Mouse (Mus musculus) T-helper 2 cell (primary cell): Measurements from ENCODE around the gene Sema6b.

Experiments used
- in situ Hi-C: fragments of 300-600 bp; cut with MboI, MseI; formaldehyde crosslinking; loops from one replicate; pipeline ENCODE4 v1.15.1; 2025; ENCODE audit warnings: high pct_unique_total_duplicates

Sema6b gene

DNA sequence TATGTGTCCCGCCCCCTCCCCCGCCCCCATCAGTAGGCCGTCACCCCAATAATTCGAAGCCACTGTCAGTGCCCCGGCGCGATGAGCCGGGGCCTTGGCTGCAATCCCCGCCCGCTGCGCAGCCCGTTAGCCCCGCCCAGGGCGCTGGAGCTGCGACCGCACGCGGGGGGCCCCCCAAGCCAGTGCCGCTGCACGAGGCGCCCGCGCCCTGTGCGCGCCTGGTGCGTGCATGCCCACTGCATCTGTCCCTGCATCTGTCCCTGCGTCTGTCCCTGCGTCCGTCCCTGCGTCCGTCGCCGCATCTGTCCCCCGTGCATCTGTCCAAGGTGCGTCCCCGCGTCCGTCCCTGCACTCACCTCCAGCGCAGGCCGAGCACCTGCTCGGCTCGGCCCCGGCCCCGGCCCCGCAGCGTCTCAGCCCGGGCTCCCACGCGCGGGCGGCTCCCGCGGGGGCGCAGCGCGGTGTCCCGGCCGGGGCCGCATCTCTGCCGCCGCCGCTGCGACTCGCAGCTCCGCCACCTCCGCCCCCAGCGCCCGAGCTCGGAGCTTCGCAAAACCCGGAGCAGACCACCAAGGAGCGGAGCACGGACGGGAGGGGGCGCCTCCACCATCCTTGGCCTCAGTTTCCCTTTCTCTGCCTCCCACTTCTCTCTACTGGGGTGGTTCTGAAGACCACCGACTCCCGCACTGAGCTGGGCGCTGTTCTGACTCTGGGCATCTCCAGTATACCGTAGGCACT, at the start of gene Sema6b:
Gene Sema6b (minus strand): TSS at position 486 of the 738 bp plus-strand sequence.
- in situ Hi-C loops, result no loop called here

DNA sequence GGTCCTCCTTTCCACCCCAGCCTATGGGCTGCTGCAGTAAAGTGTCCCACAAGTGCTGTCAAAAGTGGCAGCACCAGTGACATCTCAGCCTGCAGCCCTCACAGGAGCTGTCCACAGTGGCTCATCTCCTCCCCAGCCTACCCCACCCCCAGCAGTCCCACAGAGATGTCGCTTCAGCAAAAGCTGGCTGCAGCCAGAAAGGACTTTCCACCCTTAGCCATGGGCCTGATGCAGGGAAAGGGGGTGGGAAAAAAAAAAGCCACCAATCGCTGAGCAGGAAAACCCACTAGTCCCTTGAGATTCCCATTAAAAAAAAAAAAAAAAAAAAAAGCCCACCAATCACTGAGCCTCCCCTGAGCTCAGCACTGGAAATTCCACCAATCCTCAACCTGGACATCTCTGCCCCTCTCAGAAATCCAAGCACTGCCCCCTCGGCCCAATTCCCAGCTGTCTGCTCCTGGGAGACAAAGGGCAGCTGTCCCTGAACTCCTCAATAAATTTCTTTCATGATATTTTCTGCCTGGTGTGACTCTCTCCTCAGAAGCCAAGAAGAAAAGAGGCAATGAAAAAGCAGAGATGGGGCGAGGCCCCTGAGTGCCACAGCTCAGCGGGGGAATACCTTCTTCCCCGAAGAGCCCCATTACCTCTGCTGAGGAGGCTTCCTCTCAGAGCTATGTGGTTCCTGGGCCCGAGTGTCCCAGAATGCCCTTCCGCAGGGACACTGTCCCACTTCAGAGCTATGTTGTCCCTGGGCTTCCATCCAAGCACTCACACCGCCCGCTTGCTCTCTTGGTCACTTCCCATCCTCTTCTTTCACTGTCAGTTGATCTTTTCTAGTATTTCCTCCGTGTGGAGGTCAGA, 45.4 kb upstream of the Sema6b start:
- in situ Hi-C loops, result no loop called here

DNA sequence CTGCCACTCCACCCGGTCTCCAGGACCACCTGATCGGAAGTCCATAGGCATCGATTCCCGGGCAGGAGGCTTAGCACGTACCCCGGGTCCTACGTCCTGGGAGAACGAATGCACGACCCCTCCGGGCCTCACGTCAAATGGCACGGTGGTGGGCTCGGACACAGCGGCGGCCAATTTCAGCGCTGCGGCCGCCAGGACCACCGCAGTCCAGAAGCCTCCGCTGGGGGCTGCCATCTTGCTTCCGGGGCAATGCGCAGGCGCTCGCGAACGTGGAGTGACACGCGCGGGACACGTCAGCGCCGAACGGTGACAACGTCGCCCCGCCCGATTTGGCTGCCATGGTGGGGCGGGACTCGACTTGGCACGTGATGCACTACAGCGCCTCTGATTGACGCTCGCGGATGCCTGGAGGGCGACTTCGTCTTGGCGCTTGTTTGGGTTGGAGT, 43.5 kb upstream of the Sema6b start, which contains the start of gene Mydgf:
Gene Mydgf (minus strand): TSS at position 263 of the 446 bp plus-strand sequence.
- in situ Hi-C loops, result no loop called here

DNA sequence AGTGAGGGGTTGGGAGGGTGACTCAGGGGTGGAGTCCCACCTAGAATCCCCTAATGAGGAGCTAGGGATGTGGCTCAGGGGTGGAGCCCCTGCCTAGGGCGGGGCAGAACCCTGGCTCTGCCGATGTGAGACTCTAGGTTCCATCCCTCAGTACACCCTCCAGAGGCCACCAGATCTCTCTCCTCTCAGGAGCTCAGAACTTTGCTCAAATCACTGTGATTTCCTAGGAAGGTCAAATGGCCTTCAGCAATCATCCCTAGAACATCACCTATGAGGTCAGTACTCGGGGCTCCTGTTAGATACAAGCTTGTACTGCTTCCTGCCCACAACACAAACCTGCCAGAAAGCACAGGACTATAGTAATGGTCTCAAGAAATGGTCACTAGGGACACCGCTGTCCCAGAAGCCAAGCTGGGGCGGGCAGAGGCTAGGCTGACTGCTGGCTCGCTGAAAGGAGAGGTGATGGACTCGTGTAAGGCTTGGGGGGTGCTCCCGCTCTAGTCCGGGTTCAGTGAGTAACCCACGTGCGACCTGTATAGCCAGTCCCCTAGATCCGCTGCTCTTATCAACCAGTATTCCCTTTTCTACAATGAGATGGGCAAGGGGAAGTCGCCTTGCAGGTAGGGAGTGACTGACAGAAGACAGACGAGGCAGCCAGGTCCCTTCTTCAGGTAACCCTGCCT, 43.0 kb upstream of the Sema6b start:
- in situ Hi-C loops, result no loop called here

DNA sequence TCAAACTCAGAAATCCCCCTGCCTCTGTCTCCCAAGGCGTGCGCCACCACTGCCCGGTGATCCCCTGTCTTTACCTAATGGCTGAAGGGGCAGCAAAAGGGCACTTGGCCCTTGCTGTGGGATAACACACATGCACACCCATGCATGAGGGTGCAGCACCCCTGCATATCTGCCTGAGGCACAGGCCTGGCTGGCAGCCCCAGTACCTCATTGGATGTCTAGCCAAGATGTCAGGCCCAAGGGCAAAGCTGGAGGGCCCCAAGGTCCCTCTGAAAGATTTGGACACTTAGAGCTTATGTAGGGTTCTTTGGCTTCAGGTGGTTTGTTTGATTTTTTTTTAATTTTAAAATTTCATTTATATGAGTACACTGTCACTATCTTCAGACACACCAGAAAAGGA, 35.3 kb upstream of the Sema6b start:
- in situ Hi-C loops, result no loop called here

DNA sequence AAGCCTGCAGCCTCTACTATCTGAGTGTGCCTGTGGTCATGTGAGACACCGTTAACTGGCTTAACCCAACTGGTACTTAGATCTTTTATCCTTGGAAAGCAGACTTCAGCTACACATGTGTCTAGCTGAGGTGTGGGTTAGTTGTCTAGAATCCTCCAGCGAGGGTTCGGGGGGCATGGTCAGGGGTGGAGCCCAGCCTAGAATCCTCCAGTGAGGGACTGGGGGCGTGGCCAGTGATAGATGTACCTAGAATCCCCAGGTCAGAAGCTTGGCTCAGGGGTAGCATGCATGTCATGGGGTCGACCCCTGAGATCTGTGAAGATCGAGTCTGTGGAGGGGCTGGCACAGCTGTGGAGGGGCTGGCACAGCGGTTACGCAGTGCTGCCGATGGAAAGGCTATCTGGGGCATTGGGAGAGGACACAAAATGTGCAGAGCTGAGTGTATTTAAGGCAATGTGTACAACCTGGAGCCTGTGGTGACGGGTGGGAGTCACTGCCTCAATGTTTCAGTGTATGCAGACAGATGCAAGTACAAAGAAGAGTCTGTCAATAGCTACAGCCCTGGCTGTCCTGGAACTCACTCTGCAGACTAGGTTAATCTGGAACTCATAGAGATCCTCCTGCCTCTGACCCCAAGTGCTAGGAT, 33.4 kb upstream of the Sema6b start:
- in situ Hi-C loops, result no loop called here

DNA sequence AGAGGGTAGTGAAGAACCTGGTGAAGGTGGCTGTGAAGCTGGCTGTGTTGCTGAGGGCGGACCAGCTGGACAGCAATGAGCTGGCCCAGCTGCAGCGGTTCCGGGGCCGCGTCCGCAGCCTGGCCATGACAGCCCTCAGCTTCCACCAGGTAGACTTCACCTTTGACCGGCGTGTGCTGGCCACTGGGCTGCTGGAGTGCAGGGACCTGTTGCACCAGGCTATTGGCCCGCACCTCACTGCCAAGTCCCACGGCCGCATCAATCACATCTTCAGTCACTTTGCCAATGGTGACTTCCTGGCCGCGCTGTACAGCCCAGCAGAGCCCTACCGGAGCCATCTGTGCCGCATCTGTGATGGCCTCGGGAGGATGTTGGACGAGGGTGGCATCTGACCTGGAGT, 31.7 kb upstream of the Sema6b start:
- in situ Hi-C loops, result no loop called here

DNA sequence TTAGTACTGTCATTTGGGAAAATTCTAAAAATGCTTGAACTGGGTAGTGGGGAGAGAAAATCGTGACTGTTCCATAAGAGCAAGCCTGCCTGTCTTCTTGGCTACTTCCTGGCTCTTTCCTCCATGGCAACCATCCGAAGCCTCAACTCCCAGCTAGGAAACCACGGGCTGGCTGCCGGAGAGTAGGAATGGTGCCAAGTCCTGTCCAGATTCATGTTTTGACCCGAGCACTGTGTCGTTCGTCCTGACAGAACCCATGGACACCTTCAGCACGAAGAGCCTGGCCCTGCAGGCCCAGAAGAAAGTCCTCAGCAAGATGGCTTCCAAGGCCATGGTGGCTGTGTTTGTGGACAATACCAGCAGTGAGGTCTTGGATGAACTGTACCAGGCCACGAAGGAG, 31.3 kb upstream of the Sema6b start:
- in situ Hi-C loops, result no loop called here

DNA sequence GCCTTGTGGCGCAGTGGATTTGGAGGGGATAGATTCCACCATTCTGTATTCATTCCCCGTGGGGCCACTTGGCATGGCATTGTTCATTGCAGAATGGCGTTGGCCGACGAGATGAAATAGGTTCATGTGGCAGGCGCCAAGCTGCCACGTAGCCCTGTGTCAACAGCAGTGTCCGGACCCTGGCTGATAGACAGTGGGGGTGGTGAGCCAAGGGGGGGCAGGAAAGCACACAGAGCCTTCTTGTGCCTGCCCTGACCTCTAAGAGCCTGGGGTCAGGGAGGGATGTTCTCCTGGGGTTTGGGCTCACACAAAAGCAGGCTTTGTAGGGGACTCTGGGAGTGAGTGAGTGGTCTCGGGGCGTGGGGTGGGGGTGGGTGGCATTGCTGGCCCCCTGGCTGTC, 30.5 kb upstream of the Sema6b start:
- in situ Hi-C loops, result no loop called here

DNA sequence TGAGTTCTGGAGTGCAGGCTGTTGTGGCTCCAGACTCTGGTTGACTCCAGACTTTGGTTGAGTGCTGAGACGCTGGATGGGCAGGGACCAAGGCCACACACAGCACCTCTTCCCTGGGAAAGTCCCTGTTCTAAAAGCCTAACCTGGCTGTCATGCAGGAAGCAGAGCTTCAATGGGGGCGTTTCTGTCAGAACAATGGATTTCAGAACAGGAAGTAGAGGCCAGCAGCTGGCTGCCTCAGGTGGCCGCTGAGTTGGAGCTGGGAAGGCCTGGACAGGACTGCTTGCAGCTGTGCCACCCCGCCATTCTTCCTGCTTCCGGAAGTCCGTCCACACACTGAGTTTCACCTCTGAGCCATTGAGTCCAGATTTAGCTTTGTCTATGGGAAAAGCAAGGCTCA, 29.7 kb upstream of the Sema6b start:
- in situ Hi-C loops, result no loop called here

DNA sequence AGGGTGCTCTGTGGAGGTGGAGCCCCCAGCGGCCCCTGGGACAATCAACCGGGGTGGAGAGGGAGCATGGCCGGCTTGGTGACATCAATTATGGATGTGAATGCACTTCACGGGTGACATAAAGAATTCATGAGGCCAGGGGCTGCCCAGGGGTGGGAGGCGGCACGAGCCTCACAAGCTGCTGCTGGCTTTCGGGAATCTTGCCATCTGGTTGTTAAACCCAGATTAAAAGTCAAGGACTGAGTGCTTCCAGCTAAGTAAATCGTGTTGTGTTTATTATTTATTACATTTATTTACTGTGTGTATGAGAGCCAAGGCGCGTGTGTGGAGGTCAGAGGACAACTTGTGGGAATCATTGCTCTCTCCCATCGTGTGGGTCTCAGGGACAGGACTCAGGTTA, 25.5 kb upstream of the Sema6b start:
- in situ Hi-C loops, result no loop called here

DNA sequence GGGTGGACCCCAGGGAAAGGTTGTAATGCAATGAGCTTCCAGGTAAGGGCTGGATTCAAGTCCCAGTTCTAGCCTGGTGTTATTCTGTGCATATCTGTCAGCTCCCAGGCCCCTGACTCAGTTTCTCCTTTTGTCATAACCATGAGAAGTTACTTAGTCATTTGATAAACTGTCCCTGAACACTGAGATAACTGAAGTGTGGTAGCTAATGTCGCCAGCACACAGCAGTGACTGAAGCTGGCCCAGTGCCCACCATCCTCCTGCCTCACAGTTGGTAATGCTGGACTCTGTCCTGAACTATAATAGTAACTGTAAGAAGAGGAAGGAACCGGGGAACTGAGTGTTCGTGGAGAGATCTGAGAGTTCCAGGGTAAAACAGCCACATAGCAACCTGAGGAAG, 24.4 kb upstream of the Sema6b start:
- in situ Hi-C loops, result no loop called here

DNA sequence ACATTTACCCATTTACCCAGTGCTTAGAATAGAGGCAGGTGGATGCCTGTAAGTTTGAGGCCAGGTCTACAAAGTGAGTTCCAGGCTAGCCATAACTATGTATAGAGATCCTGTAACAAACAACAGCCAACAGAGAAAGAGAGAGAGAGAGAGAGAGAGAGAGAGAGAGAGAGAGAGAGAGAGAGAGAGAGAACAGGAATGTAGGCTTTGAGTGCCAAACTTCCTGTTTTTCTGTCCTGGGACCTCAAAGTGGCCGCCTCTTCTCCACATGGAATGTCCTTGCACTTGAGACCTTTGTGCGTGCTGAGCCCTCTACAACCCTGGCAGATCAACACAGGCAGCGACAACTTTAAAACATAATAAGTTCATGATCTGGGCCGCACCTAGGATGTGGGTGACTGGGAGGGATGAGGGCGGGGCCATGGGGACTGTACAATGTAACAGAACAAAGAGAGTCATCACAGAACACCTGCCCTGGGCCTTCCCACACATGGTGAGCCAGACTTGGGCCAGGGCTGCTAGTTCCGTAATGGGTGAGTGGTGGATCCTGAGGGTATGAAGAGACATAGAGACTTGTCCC, 23.5 kb upstream of the Sema6b start:
- in situ Hi-C loops, result no loop called here

DNA sequence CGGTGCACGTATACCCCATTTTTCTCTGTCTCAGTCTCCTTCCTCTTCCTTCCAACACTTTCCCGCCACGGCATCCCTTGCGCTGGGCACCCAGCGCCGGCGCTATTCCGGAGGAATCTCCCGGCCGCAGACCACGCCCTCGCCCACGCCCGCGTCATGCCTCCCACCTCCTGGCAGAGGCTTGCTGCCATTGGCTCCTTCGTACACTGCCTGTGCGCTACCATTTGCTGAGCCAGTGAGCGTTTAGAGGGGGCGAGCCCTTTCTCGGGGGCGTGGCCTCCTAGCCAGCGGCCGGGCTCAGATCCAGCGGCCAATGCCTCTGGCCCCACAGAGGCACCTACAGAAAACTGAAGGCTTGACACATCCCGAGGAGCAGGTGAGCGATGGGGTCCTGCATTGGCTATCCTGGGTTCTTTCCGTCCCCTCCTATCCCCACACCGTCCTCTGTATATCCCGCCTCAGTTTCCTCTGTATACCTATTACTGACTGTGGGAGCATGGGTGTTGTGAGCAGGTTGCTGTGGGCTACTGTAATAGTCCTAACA, 22.2 kb upstream of the Sema6b start, which contains the start of gene Tnfaip8l1:
Gene Tnfaip8l1 (plus strand): TSS at position 247 of the 544 bp plus-strand sequence.
- in situ Hi-C loops, result no loop called here

DNA sequence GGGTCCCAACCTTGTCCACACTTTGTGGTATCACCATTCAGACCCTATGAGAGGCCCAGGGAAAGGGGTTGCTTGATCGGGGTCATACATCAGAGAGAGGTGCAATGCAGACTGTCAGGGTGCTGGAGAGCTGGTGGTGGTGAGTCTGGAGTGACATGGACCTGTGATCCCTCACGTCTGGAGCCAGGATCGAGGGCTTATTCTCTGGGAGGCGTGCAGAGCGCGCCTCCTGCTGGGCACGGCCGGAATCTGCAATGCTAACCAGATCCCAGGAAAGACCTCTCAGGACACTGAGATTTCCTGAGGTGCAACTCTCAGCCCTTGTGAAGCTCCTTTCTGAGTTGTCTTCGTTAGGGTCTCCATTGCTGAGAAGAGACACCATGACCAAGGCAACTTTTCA, 19.6 kb upstream of the Sema6b start:
- in situ Hi-C loops, result no loop called here

DNA sequence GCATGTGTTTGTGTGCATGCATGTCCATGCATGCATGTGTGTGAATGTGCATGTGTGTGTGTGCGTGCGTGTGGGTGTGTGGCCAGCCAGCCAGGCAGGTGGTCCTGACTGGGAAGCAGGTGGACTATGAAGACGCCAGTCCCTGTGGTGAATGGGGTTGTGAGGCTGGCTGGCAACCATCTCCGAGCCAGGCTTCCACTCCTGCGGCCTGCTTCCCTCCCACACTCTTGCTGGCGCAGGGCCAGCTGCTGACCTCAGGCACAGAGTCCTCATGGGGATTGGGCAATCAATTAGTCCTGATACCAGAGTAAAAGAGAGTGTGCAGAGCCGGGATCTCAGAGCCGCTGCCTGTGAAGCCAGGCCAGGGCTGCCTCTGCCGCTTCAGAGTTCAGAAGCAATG, 13.5 kb upstream of the Sema6b start:
- in situ Hi-C loops, result no loop called here

DNA sequence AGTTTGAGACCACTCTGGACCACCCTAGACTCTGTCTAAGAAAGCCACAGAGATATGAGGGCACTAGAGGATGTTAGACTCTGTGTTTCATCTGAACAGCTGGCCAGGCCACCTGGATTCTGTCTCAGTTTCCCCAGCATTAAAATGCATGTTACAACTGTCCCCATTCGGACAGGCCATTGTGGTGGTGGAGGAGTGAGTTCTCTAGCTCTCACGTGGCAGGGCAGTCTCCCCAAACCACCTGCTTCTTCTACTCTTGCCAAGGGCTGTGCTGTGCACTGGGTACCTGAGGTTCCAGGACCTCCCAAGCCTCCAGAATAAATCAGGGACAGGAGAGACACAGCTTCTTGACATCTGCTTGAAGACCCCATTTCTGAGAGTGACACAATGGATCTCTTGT, 9.8 kb upstream of the Sema6b start:
- in situ Hi-C loops, result no loop called here

DNA sequence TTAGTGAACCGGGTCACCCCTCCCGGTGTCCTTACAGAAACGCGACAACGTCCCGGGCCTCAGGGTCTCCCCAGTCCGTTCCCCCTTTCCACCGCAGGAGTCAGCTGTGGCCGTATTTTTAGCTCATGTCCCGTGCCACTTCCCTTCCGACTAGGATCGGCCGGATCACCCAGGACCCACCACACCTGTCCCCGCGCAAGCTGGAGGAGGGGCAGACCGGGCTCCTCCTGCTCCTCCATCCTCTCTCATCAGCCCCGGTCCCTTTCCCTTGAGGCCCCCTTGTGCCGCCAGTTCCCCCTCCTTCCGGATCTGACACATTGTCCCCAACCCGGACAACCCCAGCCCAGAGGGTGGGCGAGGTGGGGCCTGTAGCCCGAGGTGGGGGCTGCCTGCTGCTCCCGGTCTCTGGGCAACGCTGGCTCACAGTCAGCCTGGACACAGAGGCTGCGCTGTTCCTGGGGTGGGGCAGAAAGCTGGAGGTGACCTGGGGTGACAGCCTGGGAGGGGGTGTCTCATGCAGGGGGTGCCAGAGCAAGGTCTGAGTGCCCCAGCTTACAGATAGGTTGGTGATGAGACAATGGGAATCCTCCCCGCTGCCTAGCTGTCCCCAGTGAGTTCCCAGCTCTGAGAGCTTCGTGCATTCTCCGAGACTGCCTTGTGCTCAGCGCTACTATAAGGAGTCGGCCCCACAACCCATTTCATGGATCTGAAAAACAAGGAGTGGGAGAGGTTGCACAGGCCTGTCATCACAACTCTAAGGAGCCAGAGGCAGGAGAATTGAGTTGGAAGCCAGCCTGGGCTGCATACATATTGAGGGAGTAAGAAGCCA, 8.9 kb upstream of the Sema6b start:
- in situ Hi-C loops, result no loop called here

DNA sequence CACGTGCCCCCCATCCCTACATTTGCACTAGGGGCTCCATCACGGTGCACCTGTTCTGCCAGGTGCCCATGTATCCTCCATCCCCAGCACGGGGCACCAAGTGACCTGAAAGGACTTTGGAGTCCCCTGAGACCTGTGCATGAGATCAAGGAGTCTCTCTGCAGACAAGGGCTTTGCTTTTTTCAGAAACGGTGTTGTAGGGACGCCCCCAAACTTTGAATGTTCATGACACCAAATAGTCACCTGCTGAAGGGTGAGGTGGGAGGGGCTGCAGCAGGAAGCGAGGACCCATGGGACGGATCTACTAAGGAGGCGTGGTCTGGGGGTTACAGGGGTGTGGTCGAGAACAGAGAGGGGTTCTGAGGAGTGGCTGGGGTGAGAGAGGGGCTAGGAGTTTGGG, 8.1 kb upstream of the Sema6b start:
- in situ Hi-C loops, result no loop called here

DNA sequence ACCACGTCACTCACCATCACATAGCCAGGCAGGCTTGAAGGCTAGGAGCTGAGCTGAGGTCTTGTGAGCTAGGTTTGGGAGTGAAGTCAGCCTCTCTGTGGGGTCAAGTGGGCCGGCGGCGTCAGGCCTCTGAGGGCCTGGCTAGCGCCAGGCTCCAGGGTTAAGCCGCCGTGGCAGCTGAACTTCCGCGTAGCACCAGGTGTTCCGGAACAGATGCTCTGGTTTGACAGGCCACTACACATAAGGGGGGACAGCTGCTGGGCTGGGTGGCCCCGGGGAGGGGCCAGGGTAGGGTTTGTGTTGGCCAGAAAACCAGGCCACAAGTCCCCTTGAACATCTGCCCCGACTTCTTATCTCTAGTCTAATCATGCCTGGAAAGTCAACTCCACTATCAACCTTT, 7.3 kb upstream of the Sema6b start:
- in situ Hi-C loops, result no loop called here
